Mouse (Mus musculus): Measurements from ENCODE around the gene Retsat. TPM values are rescaled to one million over a fixed set of nuclear protein-coding genes. Genes with fewer than 3 reads are reported as not detected.

The Retsat gene
- polyA plus RNA-seq, 1 experiment from 2014 or later: 20.1 TPM

DNA sequence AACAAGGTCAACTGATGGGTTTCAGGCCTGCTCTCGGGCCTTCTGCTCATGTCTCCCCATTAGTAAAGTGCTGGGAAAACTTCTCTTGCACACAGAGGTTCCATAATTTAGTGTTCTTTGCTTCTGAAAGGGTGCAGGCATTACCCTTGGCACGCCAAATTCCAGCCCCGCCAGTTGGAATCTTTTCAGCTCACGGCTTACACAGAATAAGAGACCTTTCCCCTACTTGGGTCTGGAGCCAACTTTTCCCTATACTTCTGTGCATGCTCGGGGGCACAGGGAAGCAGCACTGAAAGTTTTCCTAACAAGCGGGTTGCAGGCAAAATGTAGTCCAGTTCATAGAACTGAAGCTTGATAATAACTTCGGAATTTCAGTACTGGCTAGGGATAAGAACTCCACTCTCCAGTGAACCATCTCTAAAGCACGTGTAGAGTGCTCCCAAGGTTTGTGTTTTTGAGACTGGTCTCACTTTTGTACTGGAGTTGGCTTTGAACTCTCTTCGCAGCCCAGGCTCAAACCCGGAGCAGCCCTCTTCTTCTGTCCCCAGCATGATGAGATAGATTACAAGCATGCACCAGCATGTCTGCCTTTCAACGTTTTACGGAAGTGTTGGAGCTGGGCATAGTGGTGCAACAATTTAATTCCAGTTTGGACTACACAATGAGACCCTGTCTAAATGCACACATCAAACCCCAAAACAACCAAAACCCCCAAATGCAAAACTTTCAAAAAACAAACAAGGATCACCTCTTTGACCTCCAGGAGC is 699 bp downstream of the Retsat start:
- WGBS: 29% methylated on average over 12 of the region's 12 CpGs
- Histone ChIP-seq H3K9ac (ENCODE audit: low read length) (peak overlapping the region; percentile 75), H3K4me3 (ENCODE audit: low read length) (peak overlapping the region; percentile 73), H3K36me3 (ENCODE audit: control insufficient read depth, insufficient read depth, low read length) (no peaks in the 10 kb centered on the region), H3K9me3 (ENCODE audit: control insufficient read depth, low read length) (no peaks in the 10 kb centered on the region), H3K4me2 (ENCODE audit: low read depth, low read length) (peak overlapping the region; percentile 81), H3K4me1 (replicated peaks; ENCODE audit: control insufficient read depth, insufficient read depth, low read length) (peaks cover 19% of the 10 kb centered on the region), H3K27ac (ENCODE audit: low read length) (peak overlapping the region; percentile 93), H3K27me3 (ENCODE audit: control insufficient read depth, insufficient read depth, low read depth, low read length) (no peaks in the 10 kb centered on the region)
- peak; percentile 65 for ATAC-seq (ENCODE audit: low read depth)

DNA sequence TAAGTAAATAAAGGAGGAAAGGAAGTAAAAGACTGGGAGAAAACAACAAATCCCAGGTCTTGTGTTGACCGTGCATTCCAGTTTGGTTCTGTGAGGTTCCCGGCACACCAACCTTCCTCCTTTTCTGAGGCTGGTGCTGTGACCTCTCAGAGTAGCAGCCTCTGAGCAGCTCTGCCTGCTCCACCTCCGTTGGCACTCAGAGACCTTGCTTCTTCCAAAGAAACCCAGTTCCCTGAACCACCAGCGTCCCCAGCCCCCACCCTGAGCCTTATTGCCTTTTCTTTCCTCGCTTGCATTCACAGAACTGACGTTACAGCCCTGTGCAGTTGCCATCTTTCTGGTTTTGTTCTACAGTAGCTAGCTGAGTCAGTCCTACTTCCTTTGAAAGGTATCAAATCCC is 1.9 kb downstream of the Retsat start:
- Histone ChIP-seq H3K4me2 (ENCODE audit: low read depth, low read length) (no peak overlapping the region), H3K27ac (ENCODE audit: low read length) (no peak overlapping the region), H3K9me3 (ENCODE audit: control insufficient read depth, low read length) (no peaks in the 10 kb centered on the region), H3K4me3 (ENCODE audit: low read length) (no peak overlapping the region), H3K4me1 (replicated peaks; ENCODE audit: control insufficient read depth, insufficient read depth, low read length) (peaks cover 19% of the 10 kb centered on the region), H3K36me3 (ENCODE audit: control insufficient read depth, insufficient read depth, low read length) (0 out of 2 replicates have a peak, but pooled peaks cover 3% of the 10 kb centered on the region), H3K27me3 (ENCODE audit: control insufficient read depth, insufficient read depth, low read depth, low read length) (no peaks in the 10 kb centered on the region), H3K9ac (ENCODE audit: low read length) (no peak overlapping the region)
- 71% methylated on average over 6 of the region's 6 CpGs for WGBS
- ATAC-seq (ENCODE audit: low read depth): no peak

DNA sequence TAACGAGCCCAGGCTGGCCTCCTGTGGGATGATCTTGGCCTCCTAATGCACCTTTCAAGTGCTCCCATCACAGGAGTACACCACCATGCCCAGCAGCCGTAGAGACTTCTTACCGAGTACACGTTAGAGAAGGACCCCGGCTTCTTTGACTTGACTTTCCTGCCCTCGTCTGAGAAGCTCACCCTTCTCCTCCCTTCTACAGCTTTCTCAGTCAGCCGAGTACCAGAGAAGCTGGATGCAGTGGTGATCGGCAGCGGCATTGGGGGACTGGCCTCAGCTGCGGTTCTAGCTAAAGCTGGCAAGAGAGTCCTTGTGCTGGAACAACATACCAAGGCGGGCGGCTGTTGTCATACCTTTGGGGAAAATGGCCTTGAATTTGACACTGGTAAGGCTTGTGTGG is 2.5 kb downstream of the Retsat start:
- H3K9ac ChIP-seq (ENCODE audit: low read length): no peak overlapping the region
- ATAC-seq (ENCODE audit: low read depth): no peak
- no peak overlapping the region for H3K4me3 ChIP-seq (ENCODE audit: low read length)
- WGBS: 79% methylated on average over 12 of the region's 12 CpGs
- H3K27me3 ChIP-seq (ENCODE audit: control insufficient read depth, insufficient read depth, low read depth, low read length): no peaks in the 10 kb centered on the region
- no peak overlapping the region for H3K27ac ChIP-seq (ENCODE audit: low read length)
- peaks cover 19% of the 10 kb centered on the region for H3K4me1 ChIP-seq (replicated peaks; ENCODE audit: control insufficient read depth, insufficient read depth, low read length)
- H3K9me3 ChIP-seq (ENCODE audit: control insufficient read depth, low read length): no peaks in the 10 kb centered on the region
- H3K4me2 ChIP-seq (ENCODE audit: low read depth, low read length): no peak overlapping the region
- H3K36me3 ChIP-seq (ENCODE audit: control insufficient read depth, insufficient read depth, low read length): 0 out of 2 replicates have a peak, but pooled peaks cover 7% of the 10 kb centered on the region

DNA sequence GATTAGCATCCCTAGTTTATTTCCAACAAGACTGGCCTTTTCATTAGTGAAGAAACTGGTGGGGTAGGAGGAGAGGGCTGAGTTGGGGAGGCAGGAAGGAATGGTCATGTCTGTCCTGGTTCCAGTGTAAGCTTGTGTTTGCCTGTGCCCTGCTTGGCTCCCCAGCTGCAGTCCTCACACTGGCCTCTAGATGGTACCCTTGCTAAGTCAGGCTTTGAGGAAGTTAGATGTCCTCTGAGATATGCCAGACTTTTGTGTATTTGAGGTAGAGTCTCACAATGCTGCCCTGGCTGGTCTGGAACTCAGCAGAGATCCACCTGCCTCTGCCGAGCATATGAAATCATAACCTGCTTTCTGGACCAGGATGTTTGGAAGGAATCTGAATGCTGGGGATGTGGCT is 3.5 kb downstream of the Retsat start:
- no peak overlapping the region for H3K27ac ChIP-seq (ENCODE audit: low read length)
- no peak overlapping the region for H3K9ac ChIP-seq (ENCODE audit: low read length)
- no peaks in the 10 kb centered on the region for H3K27me3 ChIP-seq (ENCODE audit: control insufficient read depth, insufficient read depth, low read depth, low read length)
- no peak for ATAC-seq (ENCODE audit: low read depth)
- no peak overlapping the region for H3K4me2 ChIP-seq (ENCODE audit: low read depth, low read length)
- 45% methylated on average over 1 of the region's 1 CpGs for WGBS
- peaks cover 17% of the 10 kb centered on the region for H3K4me1 ChIP-seq (replicated peaks; ENCODE audit: control insufficient read depth, insufficient read depth, low read length)
- H3K9me3 ChIP-seq (ENCODE audit: control insufficient read depth, low read length): no peaks in the 10 kb centered on the region
- H3K36me3 ChIP-seq (ENCODE audit: control insufficient read depth, insufficient read depth, low read length): peaks cover 12% of the 10 kb centered on the region
- H3K4me3 ChIP-seq (ENCODE audit: low read length): no peak overlapping the region

DNA sequence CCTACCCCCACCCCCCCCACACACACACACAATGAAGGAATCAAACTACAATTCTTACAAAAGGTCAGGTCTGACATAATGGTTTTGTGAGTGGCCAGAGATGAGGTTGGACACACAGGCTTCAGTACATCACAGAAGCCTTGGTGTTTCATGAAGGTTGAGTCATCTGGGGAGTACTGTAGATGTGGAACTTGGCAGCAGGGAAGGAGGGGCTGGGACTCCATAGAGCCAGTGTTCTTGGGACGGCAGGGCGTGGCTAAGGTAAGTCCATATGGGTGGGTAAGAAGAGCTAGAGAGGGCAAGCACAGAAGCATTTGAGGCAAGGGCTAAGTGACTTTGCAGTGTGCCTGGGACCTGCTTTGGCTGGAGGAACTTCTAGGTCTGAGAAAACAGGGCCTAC is 5.8 kb downstream of the Retsat start:
- WGBS: 76% methylated on average over 2 of the region's 2 CpGs

DNA sequence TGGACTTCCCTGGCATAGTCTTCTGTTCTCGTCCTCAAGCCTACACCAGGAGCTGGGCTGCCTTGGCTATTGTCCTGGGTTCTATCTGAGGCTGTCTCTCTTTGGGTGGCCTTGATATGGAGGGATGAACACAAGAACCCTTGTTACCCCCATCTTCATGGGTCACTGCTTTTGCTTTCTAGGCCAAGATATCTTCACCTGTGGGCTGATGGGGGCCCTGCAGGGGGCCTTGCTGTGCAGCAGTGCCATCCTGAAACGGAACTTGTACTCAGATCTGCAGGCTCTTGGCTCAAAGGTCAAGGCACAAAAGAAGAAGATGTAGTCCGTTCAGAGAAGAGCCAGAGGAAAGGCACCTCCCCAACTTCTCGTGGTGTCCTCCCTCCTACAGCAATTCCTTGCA is 8.8 kb downstream of the Retsat start:
- H3K4me1 ChIP-seq (replicated peaks; ENCODE audit: control insufficient read depth, insufficient read depth, low read length): no peaks in the 10 kb centered on the region
- H3K9ac ChIP-seq (ENCODE audit: low read length): no peak overlapping the region
- H3K9me3 ChIP-seq (ENCODE audit: control insufficient read depth, low read length): no peaks in the 10 kb centered on the region
- H3K27me3 ChIP-seq (ENCODE audit: control insufficient read depth, insufficient read depth, low read depth, low read length): no peaks in the 10 kb centered on the region
- 89% methylated on average over 4 of the region's 4 CpGs for WGBS
- H3K4me2 ChIP-seq (ENCODE audit: low read depth, low read length): no peak overlapping the region
- H3K36me3 ChIP-seq (ENCODE audit: control insufficient read depth, insufficient read depth, low read length): peaks cover 41% of the 10 kb centered on the region
- H3K27ac ChIP-seq (ENCODE audit: low read length): no peak overlapping the region
- no peak overlapping the region for H3K4me3 ChIP-seq (ENCODE audit: low read length)
- ATAC-seq (ENCODE audit: low read depth): no peak

More for the DNA sequence above, 5.8 kb downstream of the Retsat start:
- Histone ChIP-seq H3K4me3 (ENCODE audit: low read length) (no peak overlapping the region), H3K4me2 (ENCODE audit: low read depth, low read length) (no peak overlapping the region), H3K27ac (ENCODE audit: low read length) (no peak overlapping the region), H3K9me3 (ENCODE audit: control insufficient read depth, low read length) (no peaks in the 10 kb centered on the region), H3K9ac (ENCODE audit: low read length) (no peak overlapping the region), H3K27me3 (ENCODE audit: control insufficient read depth, insufficient read depth, low read depth, low read length) (no peaks in the 10 kb centered on the region), H3K36me3 (ENCODE audit: control insufficient read depth, insufficient read depth, low read length) (peaks cover 25% of the 10 kb centered on the region), H3K4me1 (replicated peaks; ENCODE audit: control insufficient read depth, insufficient read depth, low read length) (peaks cover 4% of the 10 kb centered on the region)
- no peak for ATAC-seq (ENCODE audit: low read depth)

DNA sequence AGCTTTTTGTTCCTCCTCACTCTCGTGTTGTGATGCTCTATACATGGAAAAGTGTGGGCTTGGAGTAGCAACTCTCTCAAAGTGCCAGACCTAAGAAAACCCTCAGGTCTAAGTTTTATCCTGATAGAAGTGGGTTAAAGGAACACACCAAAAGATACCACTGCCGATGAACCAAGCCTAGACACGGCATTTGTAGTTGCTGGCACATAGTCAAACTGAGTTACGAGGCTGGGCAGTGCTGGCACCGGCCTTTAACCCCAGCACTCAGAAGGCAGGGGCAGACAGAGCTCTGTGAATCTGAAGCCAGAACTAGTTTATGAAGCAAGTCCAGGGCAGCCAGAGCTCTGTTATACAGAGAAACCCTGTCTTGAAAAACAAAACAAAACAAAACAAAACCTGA is 9.4 kb downstream of the Retsat start:
- Histone ChIP-seq H3K4me1 (replicated peaks; ENCODE audit: control insufficient read depth, insufficient read depth, low read length) (no peaks in the 10 kb centered on the region), H3K27ac (ENCODE audit: low read length) (no peak overlapping the region), H3K27me3 (ENCODE audit: control insufficient read depth, insufficient read depth, low read depth, low read length) (no peaks in the 10 kb centered on the region), H3K9me3 (ENCODE audit: control insufficient read depth, low read length) (no peaks in the 10 kb centered on the region), H3K4me2 (ENCODE audit: low read depth, low read length) (no peak overlapping the region), H3K4me3 (ENCODE audit: low read length) (no peak overlapping the region), H3K9ac (ENCODE audit: low read length) (no peak overlapping the region), H3K36me3 (ENCODE audit: control insufficient read depth, insufficient read depth, low read length) (peaks cover 42% of the 10 kb centered on the region)
- ATAC-seq (ENCODE audit: low read depth): no peak
- 88% methylated on average over 5 of the region's 5 CpGs for whole genome bisulfite sequencing

DNA sequence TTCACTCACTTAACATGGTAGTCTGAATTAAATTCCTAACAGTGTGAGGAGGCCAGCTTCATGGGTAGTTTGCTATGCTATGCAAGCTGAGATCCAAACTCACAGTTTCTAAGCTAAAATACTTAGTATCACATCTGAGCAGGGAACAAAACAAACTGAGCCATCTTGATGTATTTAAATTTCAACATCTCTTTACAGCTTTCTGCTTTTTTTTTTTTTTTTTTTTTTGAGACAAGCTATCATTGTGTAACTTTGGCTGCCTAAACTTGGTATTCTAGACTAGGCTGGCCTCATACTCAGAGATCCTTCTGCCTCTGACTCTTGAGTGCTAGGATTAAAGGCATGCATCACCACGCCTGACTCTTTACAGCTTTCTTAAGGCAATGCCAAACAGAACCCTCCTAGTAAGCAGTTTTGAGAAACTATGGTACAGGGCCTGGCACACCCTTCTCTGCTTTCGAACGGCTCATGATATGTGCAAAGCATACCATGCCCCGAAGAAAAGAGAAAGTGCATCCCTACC is 10.4 kb downstream of the Retsat start:
- H3K27me3 ChIP-seq (ENCODE audit: control insufficient read depth, insufficient read depth, low read depth, low read length): no peaks in the 10 kb centered on the region
- H3K9ac ChIP-seq (ENCODE audit: low read length): no peak overlapping the region
- H3K4me2 ChIP-seq (ENCODE audit: low read depth, low read length): no peak overlapping the region
- H3K4me1 ChIP-seq (replicated peaks; ENCODE audit: control insufficient read depth, insufficient read depth, low read length): no peaks in the 10 kb centered on the region
- H3K9me3 ChIP-seq (ENCODE audit: control insufficient read depth, low read length): no peaks in the 10 kb centered on the region
- no peak overlapping the region for H3K27ac ChIP-seq (ENCODE audit: low read length)
- H3K4me3 ChIP-seq (ENCODE audit: low read length): no peak overlapping the region
- peaks cover 44% of the 10 kb centered on the region for H3K36me3 ChIP-seq (ENCODE audit: control insufficient read depth, insufficient read depth, low read length)
- WGBS: 83% methylated on average over 4 of the region's 4 CpGs
- ATAC-seq (ENCODE audit: low read depth): no peak

DNA sequence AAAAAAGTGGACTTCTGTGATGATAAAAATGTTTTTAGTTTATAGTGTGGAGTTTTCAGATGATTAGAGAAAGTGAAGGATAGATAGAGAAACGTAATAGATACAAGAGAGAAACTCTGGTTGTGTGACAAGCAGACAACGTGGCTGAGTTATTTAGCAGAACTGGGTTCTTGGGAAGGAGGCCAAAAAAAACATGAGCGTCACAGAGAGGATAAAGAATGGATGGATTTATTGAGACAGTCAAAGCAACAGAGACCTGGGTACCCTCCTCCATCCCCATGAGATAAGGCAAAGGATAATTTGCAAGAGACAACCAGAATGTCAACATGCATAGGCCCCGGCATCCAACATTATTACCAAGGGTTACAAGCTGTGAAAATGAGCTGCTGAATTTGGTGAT is 12.0 kb downstream of the Retsat start:
- H3K4me1 ChIP-seq (replicated peaks; ENCODE audit: control insufficient read depth, insufficient read depth, low read length): peaks cover 12% of the 10 kb centered on the region
- H3K27me3 ChIP-seq (ENCODE audit: control insufficient read depth, insufficient read depth, low read depth, low read length): no peaks in the 10 kb centered on the region
- no peak for ATAC-seq (ENCODE audit: low read depth)
- H3K36me3 ChIP-seq (ENCODE audit: control insufficient read depth, insufficient read depth, low read length): peaks cover 41% of the 10 kb centered on the region
- H3K27ac ChIP-seq (ENCODE audit: low read length): no peak overlapping the region
- no peaks in the 10 kb centered on the region for H3K9me3 ChIP-seq (ENCODE audit: control insufficient read depth, low read length)
- 60% methylated on average over 4 of the region's 4 CpGs for WGBS
- no peak overlapping the region for H3K4me3 ChIP-seq (ENCODE audit: low read length)
- no peak overlapping the region for H3K9ac ChIP-seq (ENCODE audit: low read length)
- no peak overlapping the region for H3K4me2 ChIP-seq (ENCODE audit: low read depth, low read length)

Measured in lung, embryonic 16.5 days (tissue).